Mouse (Mus musculus): ENCODE results near the gene Cetn3. TPM values are rescaled to one million over a fixed set of nuclear protein-coding genes. Genes with fewer than 3 reads are reported as not detected.

The Cetn3 gene
- 188 and 203 TPM in 2 replicates for polyA plus RNA-seq (2015; fragmentation: Nextera tagmentation; extraction: Ambion mirVana)

DNA sequence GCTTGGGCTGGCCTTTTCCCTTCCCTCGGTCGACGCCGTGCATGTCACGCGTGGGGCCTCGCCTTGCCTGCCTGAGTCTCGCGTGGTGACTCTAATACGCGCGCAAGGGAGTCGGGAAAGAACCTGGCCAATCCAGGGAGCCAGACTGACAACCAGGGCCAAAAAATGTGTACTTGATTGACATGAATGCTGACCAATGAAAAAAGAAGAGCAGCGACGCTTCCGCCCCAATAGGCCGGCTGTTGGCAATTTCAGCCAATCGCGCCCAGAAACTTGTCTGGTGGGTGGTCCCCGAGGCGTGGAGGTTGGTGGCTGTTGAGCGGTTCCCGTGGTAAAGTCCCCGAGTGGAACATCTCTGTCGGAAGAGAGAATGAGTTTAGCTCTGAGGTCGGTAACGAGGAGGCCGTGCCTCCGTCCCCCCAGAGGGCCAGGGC, at the start of gene Cetn3:
TSS of gene Cetn3 (plus strand) at position 107 of the 434 bp plus-strand sequence.
- Histone ChIP-seq H3K4me1 (ENCODE audit: control insufficient read depth, insufficient read depth, low read depth, low read length) (peaks cover 20% of the 10 kb centered on the region), H3K27me3 (replicated peaks; ENCODE audit: control insufficient read depth, insufficient read depth, low read length) (no peaks in the 10 kb centered on the region), H3K36me3 (ENCODE audit: control insufficient read depth, insufficient read depth, low read length) (peaks cover 3% of the 10 kb centered on the region; the same call in 1 of the 2 replicates), H3K27ac (ENCODE audit: low read depth, low read length) (peak within 1 kb of the TSS; percentile 100), H3K9ac (ENCODE audit: low read depth, low read length) (peak within 1 kb of the TSS; percentile 92), H3K4me2 (ENCODE audit: low read length) (peak within 1 kb of the TSS; percentile 82), H3K9me3 (ENCODE audit: control insufficient read depth, low read length) (no peaks in the 10 kb centered on the region), H3K4me3 (ENCODE audit: low read length) (peak within 1 kb of the TSS; percentile 75)
- peak; percentile 95 for ATAC-seq
- WGBS = 0% methylated on average over 29 of the region's 29 CpGs

DNA sequence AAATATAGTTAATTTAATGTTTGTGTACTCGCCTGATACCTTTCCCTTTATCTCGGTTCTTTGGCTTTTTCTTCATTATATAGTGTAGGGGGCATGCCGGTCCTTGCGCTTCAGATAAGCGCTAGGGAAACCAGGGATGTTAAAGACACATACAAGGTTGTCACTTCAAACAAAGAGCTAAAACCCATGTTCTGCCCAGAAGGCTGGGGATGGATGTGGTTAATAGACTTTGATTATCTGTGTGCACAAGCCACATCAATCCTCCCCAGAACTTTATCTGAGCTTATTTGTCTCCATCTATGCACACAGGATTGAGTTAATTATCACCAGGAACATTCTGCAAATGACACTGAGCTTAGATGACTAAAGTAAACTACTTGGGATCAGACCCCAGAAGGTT, 46.3 kb upstream of the Cetn3 start:
- H3K36me3 ChIP-seq (ENCODE audit: control insufficient read depth, insufficient read depth, low read length) = no peaks in the 10 kb centered on the region
- H3K27ac ChIP-seq (ENCODE audit: low read depth, low read length) = no peak overlapping the region
- WGBS = 86% methylated on average over 5 of the region's 5 CpGs
- no peak overlapping the region for H3K9ac ChIP-seq (ENCODE audit: low read depth, low read length)
- no peak overlapping the region for H3K4me2 ChIP-seq (ENCODE audit: low read length)
- H3K4me3 ChIP-seq (ENCODE audit: low read length) = no peak overlapping the region
- H3K27me3 ChIP-seq (replicated peaks; ENCODE audit: control insufficient read depth, insufficient read depth, low read length) = no peaks in the 10 kb centered on the region
- H3K9me3 ChIP-seq (ENCODE audit: control insufficient read depth, low read length) = no peaks in the 10 kb centered on the region
- no peaks in the 10 kb centered on the region for H3K4me1 ChIP-seq (ENCODE audit: control insufficient read depth, insufficient read depth, low read depth, low read length)
- no peak for ATAC-seq

DNA sequence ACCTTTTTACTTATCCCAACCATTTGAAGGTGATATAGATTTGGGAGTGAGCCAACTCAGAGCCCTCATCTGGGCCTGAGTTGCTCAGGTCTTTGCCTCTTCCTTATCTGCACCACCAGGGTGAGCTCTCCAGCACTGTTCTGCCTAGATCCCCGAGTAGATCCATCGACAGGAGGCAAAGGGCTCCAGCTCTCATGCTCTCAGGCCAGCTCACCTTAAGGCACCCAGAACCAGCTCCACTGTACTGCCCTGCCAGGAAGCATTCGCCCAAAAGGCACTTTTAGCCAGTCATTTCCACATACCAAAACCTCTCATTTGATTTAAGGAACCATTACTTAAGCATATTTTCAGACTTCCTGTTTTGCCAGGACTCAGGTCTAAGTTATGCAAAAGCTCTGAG, 42.0 kb upstream of the Cetn3 start:
- ATAC-seq = no peak
- H3K27me3 ChIP-seq (replicated peaks; ENCODE audit: control insufficient read depth, insufficient read depth, low read length) = no peaks in the 10 kb centered on the region
- no peaks in the 10 kb centered on the region for H3K4me1 ChIP-seq (ENCODE audit: control insufficient read depth, insufficient read depth, low read depth, low read length)
- no peak overlapping the region for H3K27ac ChIP-seq (ENCODE audit: low read depth, low read length)
- H3K9ac ChIP-seq (ENCODE audit: low read depth, low read length) = no peak overlapping the region
- H3K4me3 ChIP-seq (ENCODE audit: low read length) = no peak overlapping the region
- no peaks in the 10 kb centered on the region for H3K36me3 ChIP-seq (ENCODE audit: control insufficient read depth, insufficient read depth, low read length)
- no peak overlapping the region for H3K4me2 ChIP-seq (ENCODE audit: low read length)
- no peaks in the 10 kb centered on the region for H3K9me3 ChIP-seq (ENCODE audit: control insufficient read depth, low read length)
- 52% methylated on average over 3 of the region's 3 CpGs for WGBS

DNA sequence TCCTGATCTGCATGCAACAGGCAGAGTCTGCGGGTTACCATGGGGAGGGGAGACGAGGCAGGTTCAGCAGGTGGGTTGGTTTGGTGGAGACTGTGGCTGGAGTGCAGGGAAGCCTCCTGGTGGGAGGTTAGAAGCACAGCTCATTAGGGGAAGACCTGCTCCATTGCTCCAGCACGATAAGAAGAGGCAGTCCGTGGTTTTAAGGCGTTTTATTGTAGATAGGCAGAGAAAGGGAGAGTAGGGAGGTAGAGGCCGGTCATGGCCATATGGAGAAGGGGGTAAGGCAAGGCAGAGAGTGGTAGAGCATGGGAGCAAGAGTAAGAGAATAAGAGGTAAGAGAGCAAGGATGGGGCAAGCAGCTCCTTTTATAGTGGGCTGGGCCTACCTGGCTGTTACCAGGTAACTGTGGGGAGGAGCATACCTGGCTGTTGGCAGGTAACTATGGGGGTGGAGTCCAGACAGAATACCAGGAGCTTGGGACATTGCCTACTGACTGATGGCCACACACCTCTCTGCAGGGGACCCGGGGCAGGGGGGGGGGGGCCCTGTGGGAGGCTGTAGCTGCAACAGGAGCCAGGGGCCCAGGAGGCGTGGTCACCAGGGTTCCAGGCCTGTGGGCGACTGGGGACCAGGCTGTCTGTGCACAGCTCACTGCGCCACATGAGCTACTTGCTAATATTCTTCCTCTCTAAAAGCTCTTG, 39.3 kb upstream of the Cetn3 start:
- 53% methylated on average over 9 of the region's 10 CpGs for WGBS

DNA sequence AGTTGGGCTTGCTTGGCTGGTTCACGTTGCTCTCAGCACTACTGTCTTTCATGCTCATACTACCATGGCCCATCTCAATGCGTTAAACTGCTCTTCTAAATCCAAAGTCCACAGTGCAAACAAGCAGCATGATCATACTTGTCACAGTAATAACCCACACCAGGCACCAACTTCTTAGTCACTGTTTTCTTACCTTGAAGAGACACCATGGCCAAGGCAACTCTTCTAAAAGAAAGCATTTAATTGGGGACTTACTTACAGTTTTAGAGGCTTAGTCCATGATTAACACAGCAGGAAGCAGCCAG, 38.8 kb upstream of the Cetn3 start:
- no peaks in the 10 kb centered on the region for H3K36me3 ChIP-seq (ENCODE audit: control insufficient read depth, insufficient read depth, low read length)
- 35% methylated on average over 2 of the region's 2 CpGs for WGBS
- no peaks in the 10 kb centered on the region for H3K4me1 ChIP-seq (ENCODE audit: control insufficient read depth, insufficient read depth, low read depth, low read length)
- H3K27me3 ChIP-seq (replicated peaks; ENCODE audit: control insufficient read depth, insufficient read depth, low read length) = no peaks in the 10 kb centered on the region
- H3K4me3 ChIP-seq (ENCODE audit: low read length) = no peak overlapping the region
- no peaks in the 10 kb centered on the region for H3K9me3 ChIP-seq (ENCODE audit: control insufficient read depth, low read length)
- ATAC-seq = no peak
- no peak overlapping the region for H3K4me2 ChIP-seq (ENCODE audit: low read length)
- no peak overlapping the region for H3K9ac ChIP-seq (ENCODE audit: low read depth, low read length)
- H3K27ac ChIP-seq (ENCODE audit: low read depth, low read length) = no peak overlapping the region

More for the DNA sequence above, 39.3 kb upstream of the Cetn3 start:
- ATAC-seq = no peak
- Histone ChIP-seq H3K27me3 (replicated peaks; ENCODE audit: control insufficient read depth, insufficient read depth, low read length) (no peaks in the 10 kb centered on the region), H3K9ac (ENCODE audit: low read depth, low read length) (no peak overlapping the region), H3K36me3 (ENCODE audit: control insufficient read depth, insufficient read depth, low read length) (no peaks in the 10 kb centered on the region), H3K4me1 (ENCODE audit: control insufficient read depth, insufficient read depth, low read depth, low read length) (no peaks in the 10 kb centered on the region), H3K4me3 (ENCODE audit: low read length) (no peak overlapping the region), H3K27ac (ENCODE audit: low read depth, low read length) (no peak overlapping the region), H3K9me3 (ENCODE audit: control insufficient read depth, low read length) (no peaks in the 10 kb centered on the region), H3K4me2 (ENCODE audit: low read length) (no peak overlapping the region)

DNA sequence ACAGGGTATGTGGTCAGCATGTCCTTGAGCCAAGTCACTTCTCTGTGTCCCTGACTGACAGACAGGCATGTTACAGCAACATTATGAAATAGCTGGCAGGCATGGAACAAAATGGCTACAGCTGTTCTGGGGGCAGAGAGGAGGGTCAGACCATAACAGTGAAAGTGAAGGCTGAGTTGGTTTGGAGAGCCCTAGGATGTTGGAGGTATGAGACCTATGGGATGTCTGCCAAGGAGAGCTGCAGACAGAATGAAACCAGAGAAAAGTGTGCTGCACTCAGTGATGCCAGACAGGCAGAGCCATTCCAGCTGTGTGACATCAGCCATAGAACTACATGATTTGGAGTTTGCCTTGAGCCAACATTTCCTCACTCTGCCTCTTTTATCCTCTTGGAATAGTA, 28.0 kb upstream of the Cetn3 start:
- H3K36me3 ChIP-seq (ENCODE audit: control insufficient read depth, insufficient read depth, low read length) = no peaks in the 10 kb centered on the region
- H3K9ac ChIP-seq (ENCODE audit: low read depth, low read length) = no peak overlapping the region
- no peaks in the 10 kb centered on the region for H3K9me3 ChIP-seq (ENCODE audit: control insufficient read depth, low read length)
- no peaks in the 10 kb centered on the region for H3K27me3 ChIP-seq (replicated peaks; ENCODE audit: control insufficient read depth, insufficient read depth, low read length)
- no peak overlapping the region for H3K4me3 ChIP-seq (ENCODE audit: low read length)
- H3K4me1 ChIP-seq (ENCODE audit: control insufficient read depth, insufficient read depth, low read depth, low read length) = no peaks in the 10 kb centered on the region
- H3K4me2 ChIP-seq (ENCODE audit: low read length) = no peak overlapping the region
- ATAC-seq = no peak
- no peak overlapping the region for H3K27ac ChIP-seq (ENCODE audit: low read depth, low read length)

DNA sequence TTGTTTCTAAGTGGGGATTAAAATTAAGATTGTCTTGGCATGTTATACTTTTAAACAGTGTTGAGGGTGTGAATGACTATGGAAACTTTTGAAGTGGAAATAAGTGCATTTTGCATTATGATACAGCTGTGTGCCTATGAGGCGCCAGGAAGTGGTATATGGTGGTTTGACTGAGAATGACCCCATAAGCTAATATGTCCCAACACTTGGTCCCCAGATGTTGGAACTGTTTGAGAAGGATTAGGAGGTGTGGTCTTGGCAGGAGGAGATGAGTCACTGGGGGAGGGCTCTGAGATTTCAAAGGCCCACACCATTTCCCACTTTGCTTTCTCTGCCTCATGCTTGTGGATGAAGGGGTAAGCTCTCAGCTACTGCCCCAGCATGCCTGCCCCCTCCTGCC, 27.6 kb upstream of the Cetn3 start:
- Histone ChIP-seq H3K27ac (ENCODE audit: low read depth, low read length) (no peak overlapping the region), H3K27me3 (replicated peaks; ENCODE audit: control insufficient read depth, insufficient read depth, low read length) (no peaks in the 10 kb centered on the region), H3K4me1 (ENCODE audit: control insufficient read depth, insufficient read depth, low read depth, low read length) (no peaks in the 10 kb centered on the region), H3K9ac (ENCODE audit: low read depth, low read length) (no peak overlapping the region), H3K36me3 (ENCODE audit: control insufficient read depth, insufficient read depth, low read length) (no peaks in the 10 kb centered on the region), H3K4me3 (ENCODE audit: low read length) (no peak overlapping the region), H3K4me2 (ENCODE audit: low read length) (no peak overlapping the region), H3K9me3 (ENCODE audit: control insufficient read depth, low read length) (no peaks in the 10 kb centered on the region)
- ATAC-seq = no peak
- 94% methylated on average over 1 of the region's 1 CpGs for WGBS

DNA sequence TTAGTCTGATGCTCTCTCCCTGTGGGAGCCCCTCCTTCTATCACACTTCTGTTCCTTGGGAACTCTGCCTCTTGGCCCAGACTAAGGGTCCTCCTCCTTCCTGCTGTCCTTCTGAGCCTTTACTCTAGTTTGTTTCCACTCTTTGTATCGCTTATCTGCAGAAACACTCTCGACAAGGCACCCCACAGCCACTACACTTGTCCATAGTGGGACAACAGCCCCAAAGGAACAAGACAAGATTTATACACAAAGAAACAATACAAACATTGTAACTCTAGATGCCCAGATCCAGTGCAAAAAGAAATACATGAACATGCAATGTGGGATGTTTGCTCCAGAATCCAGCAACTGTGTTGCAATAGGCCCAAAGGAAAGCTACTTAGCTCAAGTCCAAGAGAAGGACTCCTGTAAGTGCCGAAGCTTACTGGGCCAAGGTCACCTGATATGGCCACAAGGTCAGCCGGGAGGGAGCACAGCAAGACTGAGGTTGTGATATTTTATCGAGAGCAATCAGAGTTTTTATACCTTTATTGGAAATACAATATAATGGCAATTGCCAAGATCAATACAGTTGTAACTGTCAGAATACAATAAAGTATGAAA, 25.7 kb upstream of the Cetn3 start:
- Histone ChIP-seq H3K4me3 (ENCODE audit: low read length) (no peak overlapping the region), H3K9ac (ENCODE audit: low read depth, low read length) (no peak overlapping the region), H3K9me3 (ENCODE audit: control insufficient read depth, low read length) (no peaks in the 10 kb centered on the region), H3K4me2 (ENCODE audit: low read length) (no peak overlapping the region), H3K36me3 (ENCODE audit: control insufficient read depth, insufficient read depth, low read length) (no peaks in the 10 kb centered on the region), H3K27me3 (replicated peaks; ENCODE audit: control insufficient read depth, insufficient read depth, low read length) (no peaks in the 10 kb centered on the region), H3K27ac (ENCODE audit: low read depth, low read length) (no peak overlapping the region), H3K4me1 (ENCODE audit: control insufficient read depth, insufficient read depth, low read depth, low read length) (0 out of 2 replicates have a peak, but pooled peaks cover 2% of the 10 kb centered on the region)
- 93% methylated on average over 5 of the region's 5 CpGs for WGBS
- ATAC-seq = no peak

DNA sequence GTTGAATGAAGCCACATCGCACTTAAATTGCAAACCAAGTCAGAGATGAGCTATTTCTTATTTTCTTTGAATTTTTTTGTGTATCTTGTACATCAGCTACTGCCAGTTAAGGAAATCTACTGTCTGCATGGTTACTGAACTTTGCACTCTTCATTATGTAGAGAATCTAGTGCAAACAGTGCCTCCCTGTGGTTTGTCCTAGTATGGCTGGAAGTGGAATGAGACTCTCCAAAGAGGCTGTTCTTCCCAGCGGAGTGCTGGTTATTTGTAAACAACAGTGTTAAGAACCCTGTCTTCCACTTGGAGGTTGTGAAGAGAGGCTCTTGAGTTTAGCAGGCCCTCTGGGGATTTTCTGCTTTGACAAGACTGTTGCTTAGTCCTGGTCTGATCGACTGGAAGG, 22.5 kb upstream of the Cetn3 start:
- Histone ChIP-seq H3K9me3 (ENCODE audit: control insufficient read depth, low read length) (no peaks in the 10 kb centered on the region), H3K4me1 (ENCODE audit: control insufficient read depth, insufficient read depth, low read depth, low read length) (0 out of 2 replicates have a peak, but pooled peaks cover 2% of the 10 kb centered on the region), H3K27ac (ENCODE audit: low read depth, low read length) (no peak overlapping the region), H3K36me3 (ENCODE audit: control insufficient read depth, insufficient read depth, low read length) (no peaks in the 10 kb centered on the region), H3K9ac (ENCODE audit: low read depth, low read length) (no peak overlapping the region), H3K27me3 (replicated peaks; ENCODE audit: control insufficient read depth, insufficient read depth, low read length) (no peaks in the 10 kb centered on the region), H3K4me2 (ENCODE audit: low read length) (no peak overlapping the region), H3K4me3 (ENCODE audit: low read length) (no peak overlapping the region)
- 33% methylated on average over 3 of the region's 3 CpGs for WGBS
- peak; percentile 59; the same call in 1 of the 2 replicates for ATAC-seq

All from hindbrain, embryonic 16.5 days (tissue).